Mouse (Mus musculus) kidney, adult 2 months (tissue): ENCODE results near the gene Jund.

Source experiments
- CTCF ChIP-seq: fragments of 200-500 bp; conservative IDR thresholded peaks from 2 replicates; pipeline ENCODE4 v1.5.1; 2011; ENCODE audit warnings: low read depth, mild to moderate bottlenecking, control low read depth, low read length, moderate library complexity, mixed read lengths; ENCODE audit not compliant: insufficient read depth, insufficient read length
- POLR2A ChIP-seq: fragments of 200-500 bp; IDR thresholded peaks from one replicate; pipeline ENCODE4 v1.6.1; 2011; ENCODE audit warnings: low read depth, low read length, control low read depth

DNA sequence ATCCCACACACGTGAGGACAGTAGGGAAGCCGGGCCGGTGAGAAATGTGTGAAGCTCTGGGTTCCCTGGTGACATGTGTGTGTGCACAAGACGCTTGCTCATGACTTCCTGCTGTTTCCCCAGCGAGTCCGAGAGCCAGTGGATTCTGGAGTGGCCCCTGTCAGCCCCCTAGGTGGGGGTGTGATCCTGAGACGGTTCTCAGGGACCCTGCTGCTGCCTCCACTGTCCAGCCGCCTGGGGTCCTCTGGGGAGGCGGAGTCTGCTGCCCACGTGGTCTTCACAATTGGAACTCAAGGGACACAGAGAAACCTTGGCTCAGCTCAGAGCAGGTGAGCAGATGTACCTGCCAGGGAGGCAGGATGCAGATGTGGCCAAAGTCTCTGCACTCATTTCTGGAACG, 28.0 kb downstream of the Jund start:
- no peak for TF ChIP-seq CTCF
- no peak for TF ChIP-seq POLR2A
